Mouse (Mus musculus): Measurements from ENCODE around the gene Sdr39u1. TPM values are rescaled to one million over a fixed set of nuclear protein-coding genes. Genes with fewer than 3 reads are reported as not detected.

Gene Sdr39u1
- total RNA-seq, 2 experiments from 2014 or later: 74.9 to 79.0 TPM

- no peak for DNase-seq (ENCODE audit: extremely low spot score in 1 of 2, low spot score in 1 of 2)
Observed at GRCm38 (mm10) chr14:55857588-55857987, 42.5 kb downstream of the Sdr39u1 start.

GRCm38 (mm10) chr14:55855101-55855561 lies 45.0 kb downstream of the Sdr39u1 start:
- no peak for DNase-seq (ENCODE audit: extremely low spot score in 1 of 2, low spot score in 1 of 2)

GRCm38 (mm10) chr14:55854406-55855100 lies 45.5 kb downstream of the Sdr39u1 start:
- no peak for DNase-seq (ENCODE audit: extremely low spot score in 1 of 2, low spot score in 1 of 2)

- DNase-seq (ENCODE audit: extremely low spot score in 1 of 2, low spot score in 1 of 2): peak in 1 of 2 experiments; percentile 36
Observed at GRCm38 (mm10) chr14:55853621-55854285, 46.3 kb downstream of the Sdr39u1 start, which contains the start of gene Nynrin. Gene Nynrin (plus strand): TSS chr14:55854010.

- no peak for DNase-seq (ENCODE audit: extremely low spot score in 1 of 2, low spot score in 1 of 2)
Observed at GRCm38 (mm10) chr14:55852646-55853551, 47.2 kb downstream of the Sdr39u1 start.

GRCm38 (mm10) chr14:55850885-55851284 lies 49.2 kb downstream of the Sdr39u1 start:
- no peak for DNase-seq (ENCODE audit: extremely low spot score in 1 of 2, low spot score in 1 of 2)

Other genes starting within 250 kb of the Sdr39u1 start
- 10 to 100 TPM; 49.2 to 50.4 TPM for gene Mdp1, start 239.8 kb downstream of the Sdr39u1 start, total RNA-seq (2021)
- gene Gmpr2, start 228.4 kb downstream of the Sdr39u1 start, total RNA-seq (2021): 10 to 100 TPM; 26.8 to 29.3 TPM
- gene Nedd8, start 228.2 kb downstream of the Sdr39u1 start, total RNA-seq (2021): 100 to 1,000 TPM; 303 to 311 TPM
- 10 to 100 TPM; 14.0 to 14.9 TPM for gene Tinf2, start 218.5 kb downstream of the Sdr39u1 start, total RNA-seq (2021)
- gene Tgm1, start 186.4 kb downstream of the Sdr39u1 start, total RNA-seq (2021): under 1 TPM; 0.17 to 0.23 TPM
- 10 to 100 TPM; 40.1 to 45.0 TPM for gene Rabggta, start 178.0 kb downstream of the Sdr39u1 start, total RNA-seq (2021)
- 10 to 100 TPM; 78.3 to 94.9 TPM for gene Dhrs1, start 154.6 kb downstream of the Sdr39u1 start, total RNA-seq (2021)
- 10 to 100 TPM; 13.4 to 13.6 TPM for gene Nop9, start 154.6 kb downstream of the Sdr39u1 start, total RNA-seq (2021)
- gene Cideb, start 141.8 kb downstream of the Sdr39u1 start, total RNA-seq (2021): 1 to 10 TPM; 1.4 to 2.1 TPM
- gene Ltb4r2, start 138.9 kb downstream of the Sdr39u1 start, total RNA-seq (2021): under 1 TPM; 0.10 to 0.19 TPM
- gene Ltb4r1, start 134.3 kb downstream of the Sdr39u1 start, total RNA-seq (2021): under 1 TPM in 1 of 2 experiments, not detected in 1; 0.32 TPM
- 1 to 10 TPM; 3.9 to 5.9 TPM for gene Adcy4, start 116.2 kb downstream of the Sdr39u1 start, total RNA-seq (2021)
- 1 to 10 TPM in 1 of 2 experiments, under 1 TPM in 1; 0.61 to 1.2 TPM for gene Ripk3, start 111.4 kb downstream of the Sdr39u1 start, total RNA-seq (2021)
- gene Nfatc4, start 77.1 kb downstream of the Sdr39u1 start, total RNA-seq (2021): 1 to 10 TPM; 1.6 to 3.9 TPM
- 10 to 100 TPM in 1 of 2 experiments, 1 to 10 TPM in 1; 8.5 to 10.7 TPM for gene Nynrin, start 46.3 kb downstream of the Sdr39u1 start, total RNA-seq (2021)
- 1 to 10 TPM in 1 of 2 experiments, under 1 TPM in 1; 0.42 to 1.4 TPM for gene Cbln3, start 15.9 kb downstream of the Sdr39u1 start, total RNA-seq (2021)
- 10 to 100 TPM; 10.5 to 12.1 TPM for gene Khnyn, start 15.3 kb downstream of the Sdr39u1 start, total RNA-seq (2021)
- under 1 TPM in 1 of 2 experiments, not detected in 1; 0.59 TPM for gene Cma1, start 44.4 kb upstream of the Sdr39u1 start, total RNA-seq (2021)
- not detected for gene Cma2, start 50.7 kb upstream of the Sdr39u1 start, total RNA-seq (2021)
- not detected for gene Mcpt1, start 117.7 kb upstream of the Sdr39u1 start, total RNA-seq (2021)
- not detected for gene Mcpt9, start 130.2 kb upstream of the Sdr39u1 start, total RNA-seq (2021)
- not detected for gene Mcpt2, start 141.7 kb upstream of the Sdr39u1 start, total RNA-seq (2021)
- 1 to 10 TPM in 1 of 2 experiments, not detected in 1; 1.1 TPM for gene Mcpt4, start 162.0 kb upstream of the Sdr39u1 start, total RNA-seq (2021)
- gene Mcpt8, start 185.0 kb upstream of the Sdr39u1 start, total RNA-seq (2021): not detected
- not detected for gene Ctsg, start 202.3 kb upstream of the Sdr39u1 start, total RNA-seq (2021)
- not detected for gene Gzme, start 220.3 kb upstream of the Sdr39u1 start, total RNA-seq (2021)
- gene Gzmd, start 232.3 kb upstream of the Sdr39u1 start, total RNA-seq (2021): not detected

All from layer of hippocampus, postnatal 25 days (tissue).